Mouse (Mus musculus) forebrain, embryonic 13.5 days (tissue): ENCODE results near the gene Rnf24. TPM values are rescaled to one million over a fixed set of nuclear protein-coding genes. Genes with fewer than 3 reads are reported as not detected.
"Not testable (repeated sequence)": the region's sequence is repeated elsewhere in the genome, so short reads cannot be mapped to it uniquely, and the experiment has no call there.

Source experiments
- ATAC-seq: fragments of 200-750 bp; cut with Nextera tagmentation; 2 replicates; pipeline ENCODE4 v1.8.0; 2017
- H3K27ac ChIP-seq: fragments of 300-500 bp; sonication (generic); 2 replicates; pipeline ENCODE4 v1.5.1; 2015; ENCODE audit warnings: inconsistent platforms, mild to moderate bottlenecking, moderate library complexity
- H3K27me3 ChIP-seq: fragments of 300-500 bp; sonication (generic); 2 replicates; pipeline ENCODE4 v1.6.1; 2015; ENCODE audit warnings: mild to moderate bottlenecking, inconsistent platforms
- H3K36me3 ChIP-seq: fragments of 300-500 bp; sonication (generic); 2 replicates; pipeline ENCODE4 v1.6.1; 2015; ENCODE audit warnings: mild to moderate bottlenecking, inconsistent platforms; ENCODE audit not compliant: poor library complexity, severe bottlenecking
- H3K4me1 ChIP-seq: fragments of 300-500 bp; sonication (generic); 2 replicates; pipeline ENCODE4 v1.6.1; 2015; ENCODE audit warnings: inconsistent platforms
- H3K4me2 ChIP-seq: fragments of 300-500 bp; sonication (generic); 2 replicates; pipeline ENCODE4 v1.6.1; 2015; ENCODE audit warnings: inconsistent platforms, mild to moderate bottlenecking, moderate library complexity
- H3K4me3 ChIP-seq: fragments of 300-500 bp; sonication (generic); 2 replicates; pipeline ENCODE4 v1.5.1; 2015; ENCODE audit warnings: mild to moderate bottlenecking, inconsistent platforms
- H3K9ac ChIP-seq: fragments of 300-500 bp; sonication (generic); 2 replicates; pipeline ENCODE4 v1.6.1; 2015; ENCODE audit warnings: mild to moderate bottlenecking, inconsistent platforms
- H3K9me3 ChIP-seq: fragments of 300-500 bp; sonication (generic); replicated peaks from 2 replicates; pipeline ENCODE4 v1.6.1; 2016; ENCODE audit warnings: inconsistent platforms
- WGBS: fragments of 180-500 bp; shearing (Covaris S2); methylation state at CpG from one replicate; pipeline ENCODE4 v1.1.7; 2015; 5-methylcytosine and 5-hydroxymethylcytosine counted together
- polyA plus RNA-seq: library from polyadenylated mRNA; unstranded; fragments of >200 nt; fragmentation: Nextera tagmentation; extraction: Ambion mirVana; gene quantifications from 2 replicates; pipeline ENCODE4 v1.2.1, GENCODE M21; 2015

Gene Rnf24
- polyA plus RNA-seq, 1 experiment from 2014 or later: 14.6 TPM

- H3K4me3 ChIP-seq: no peak overlapping the region
- 89% methylated on average over 1 of the region's 1 CpGs for WGBS
- H3K27me3 ChIP-seq: no peaks in the 10 kb centered on the region
- no peaks in the 10 kb centered on the region for H3K4me1 ChIP-seq
- no peak overlapping the region for H3K9ac ChIP-seq
- H3K4me2 ChIP-seq: no peak overlapping the region
- ATAC-seq: no peak
- H3K36me3 ChIP-seq: no peaks in the 10 kb centered on the region; the same call in 1 of the 2 replicates
- H3K9me3 ChIP-seq: no peaks in the 10 kb centered on the region
- H3K27ac ChIP-seq: no peak overlapping the region
Measured at GRCm38 (mm10) chr2:131328981-131329380, 23.7 kb downstream of the Rnf24 start.

- Histone ChIP-seq H3K27ac (no peak overlapping the region), H3K4me3 (no peak overlapping the region), H3K9me3 (no peaks in the 10 kb centered on the region), H3K4me1 (no peaks in the 10 kb centered on the region), H3K4me2 (no peak overlapping the region), H3K9ac (no peak overlapping the region), H3K27me3 (no peaks in the 10 kb centered on the region), H3K36me3 (no peaks in the 10 kb centered on the region; the same call in 1 of the 2 replicates)
- 81% methylated on average over 3 of the region's 3 CpGs for WGBS
- no peak for ATAC-seq
Measured at GRCm38 (mm10) chr2:131326044-131326443, 26.6 kb downstream of the Rnf24 start.

- Histone ChIP-seq H3K4me3 (no peak overlapping the region), H3K9ac (no peak overlapping the region), H3K9me3 (no peaks in the 10 kb centered on the region), H3K27ac (no peak overlapping the region), H3K27me3 (no peaks in the 10 kb centered on the region), H3K36me3 (no peaks in the 10 kb centered on the region), H3K4me2 (no peak overlapping the region), H3K4me1 (no peaks in the 10 kb centered on the region)
- 78% methylated on average over 1 of the region's 1 CpGs for WGBS
- no peak for ATAC-seq
Measured at GRCm38 (mm10) chr2:131323675-131324074, 29.0 kb downstream of the Rnf24 start.

GRCm38 (mm10) chr2:131321192-131321591, 31.5 kb downstream of the Rnf24 start:
- ATAC-seq, H3K9ac ChIP-seq, H3K4me3 ChIP-seq, H3K27me3 ChIP-seq, H3K36me3 ChIP-seq, H3K4me1 ChIP-seq, H3K4me2 ChIP-seq, H3K27ac ChIP-seq: not testable (repeated sequence)
- WGBS: 85% methylated on average over 3 of the region's 3 CpGs
- H3K9me3 ChIP-seq: peaks cover 10% of the 10 kb centered on the region; the same call in 1 of the 2 replicates

- WGBS: 69% methylated on average over 6 of the region's 6 CpGs
- Histone ChIP-seq H3K27ac (no peak overlapping the region), H3K4me2 (no peak overlapping the region), H3K36me3 (0 out of 2 replicates have a peak, but pooled peaks cover 5% of the 10 kb centered on the region), H3K4me3 (no peak overlapping the region), H3K27me3 (no peaks in the 10 kb centered on the region), H3K9ac (no peak overlapping the region), H3K9me3 (peaks cover 10% of the 10 kb centered on the region; the same call in 1 of the 2 replicates), H3K4me1 (no peaks in the 10 kb centered on the region)
- ATAC-seq: no peak
Measured at GRCm38 (mm10) chr2:131319401-131319800, 33.3 kb downstream of the Rnf24 start.

GRCm38 (mm10) chr2:131316167-131316566, 36.5 kb downstream of the Rnf24 start:
- no peak overlapping the region for H3K4me3 ChIP-seq
- no peak for ATAC-seq
- no peak overlapping the region for H3K9ac ChIP-seq
- H3K27me3 ChIP-seq: no peaks in the 10 kb centered on the region
- peaks cover 16% of the 10 kb centered on the region; the same call in 1 of the 2 replicates for H3K36me3 ChIP-seq
- WGBS: 70% methylated on average over 2 of the region's 2 CpGs
- no peak overlapping the region for H3K4me2 ChIP-seq
- peaks cover 10% of the 10 kb centered on the region; the same call in 1 of the 2 replicates for H3K9me3 ChIP-seq
- H3K4me1 ChIP-seq: no peaks in the 10 kb centered on the region
- no peak overlapping the region for H3K27ac ChIP-seq

GRCm38 (mm10) chr2:131309296-131309695, 43.4 kb downstream of the Rnf24 start:
- Histone ChIP-seq H3K9ac (no peak overlapping the region), H3K4me1 (no peaks in the 10 kb centered on the region), H3K9me3 (no peaks in the 10 kb centered on the region), H3K4me2 (no peak overlapping the region), H3K36me3 (peaks cover 34% of the 10 kb centered on the region), H3K4me3 (no peak overlapping the region), H3K27me3 (no peaks in the 10 kb centered on the region), H3K27ac (no peak overlapping the region)
- WGBS: 77% methylated on average over 6 of the region's 6 CpGs
- no peak for ATAC-seq

- H3K9ac ChIP-seq: no peak overlapping the region
- H3K36me3 ChIP-seq: peaks cover 48% of the 10 kb centered on the region
- no peak overlapping the region for H3K27ac ChIP-seq
- 75% methylated on average over 2 of the region's 2 CpGs for WGBS
- no peaks in the 10 kb centered on the region for H3K4me1 ChIP-seq
- no peak overlapping the region for H3K4me3 ChIP-seq
- no peaks in the 10 kb centered on the region for H3K27me3 ChIP-seq
- H3K9me3 ChIP-seq: no peaks in the 10 kb centered on the region
- H3K4me2 ChIP-seq: no peak overlapping the region
- no peak for ATAC-seq
Measured at GRCm38 (mm10) chr2:131307822-131308221, 44.9 kb downstream of the Rnf24 start.

- Histone ChIP-seq H3K4me3 (no peak overlapping the region), H3K4me1 (no peaks in the 10 kb centered on the region), H3K36me3 (peaks cover 50% of the 10 kb centered on the region), H3K9me3 (no peaks in the 10 kb centered on the region), H3K27me3 (no peaks in the 10 kb centered on the region), H3K9ac (no peak overlapping the region), H3K4me2 (no peak overlapping the region), H3K27ac (no peak overlapping the region)
- 90% methylated on average over 5 of the region's 5 CpGs for WGBS
- ATAC-seq: no peak
Measured at GRCm38 (mm10) chr2:131307391-131307790, 45.3 kb downstream of the Rnf24 start.

DNA sequence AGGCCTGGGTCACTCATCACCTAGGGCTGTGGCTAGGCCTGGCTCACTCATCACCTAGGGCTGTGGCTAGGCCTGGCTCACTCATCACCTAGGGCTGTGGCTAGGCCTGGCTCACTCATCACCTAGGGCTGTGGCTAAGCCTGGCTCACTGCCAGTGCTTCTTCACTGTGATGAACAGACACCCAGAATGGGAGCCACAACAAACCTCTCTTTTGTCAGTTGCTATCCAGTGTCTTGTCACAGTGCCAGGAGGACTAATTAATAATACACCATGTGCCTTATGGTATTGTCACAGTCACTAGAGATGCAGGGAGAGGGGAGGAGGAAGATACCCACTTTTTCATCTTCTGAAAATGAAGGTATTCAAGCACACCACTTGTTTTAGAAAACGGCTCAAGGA, 47.5 kb downstream of the Rnf24 start:
- H3K4me2 ChIP-seq, ATAC-seq, H3K9ac ChIP-seq, H3K9me3 ChIP-seq, H3K27me3 ChIP-seq, H3K4me1 ChIP-seq, H3K4me3 ChIP-seq, H3K27ac ChIP-seq: not testable (repeated sequence)
- peaks cover 49% of the 10 kb centered on the region for H3K36me3 ChIP-seq
- WGBS: 83% methylated on average over 1 of the region's 1 CpGs

DNA sequence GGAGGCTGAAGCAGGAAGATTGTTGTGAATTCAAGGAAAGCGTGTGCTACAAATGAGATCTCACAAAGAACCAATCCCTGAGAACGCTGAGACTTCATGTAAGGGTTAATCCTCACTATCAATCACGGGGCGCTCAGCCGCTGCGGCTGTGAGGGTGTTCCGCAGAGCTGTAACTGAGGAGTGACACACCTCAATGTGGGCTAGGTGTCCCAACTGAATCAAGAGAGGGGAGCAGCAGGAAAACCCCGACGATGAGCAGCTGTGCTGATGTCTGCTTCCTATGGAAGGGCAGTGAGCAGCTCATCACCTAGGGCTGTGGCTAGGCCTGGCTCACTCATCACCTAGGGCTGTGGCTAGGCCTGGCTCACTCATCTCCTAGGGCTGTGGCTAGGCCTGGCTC, 48.2 kb downstream of the Rnf24 start:
- Histone ChIP-seq H3K27me3 (no peaks in the 10 kb centered on the region), H3K4me1 (no peaks in the 10 kb centered on the region), H3K4me2 (no peak overlapping the region), H3K4me3 (no peak overlapping the region), H3K9ac (no peak overlapping the region), H3K36me3 (peaks cover 54% of the 10 kb centered on the region), H3K27ac (no peak overlapping the region), H3K9me3 (no peaks in the 10 kb centered on the region)
- no peak for ATAC-seq
- WGBS: 87% methylated on average over 9 of the region's 9 CpGs

- Histone ChIP-seq H3K27me3 (no peaks in the 10 kb centered on the region), H3K27ac (no peak overlapping the region), H3K9ac (no peak overlapping the region), H3K4me2 (no peak overlapping the region), H3K4me1 (no peaks in the 10 kb centered on the region), H3K36me3 (peaks cover 63% of the 10 kb centered on the region), H3K4me3 (no peak overlapping the region), H3K9me3 (no peaks in the 10 kb centered on the region)
- no peak for ATAC-seq
Measured at GRCm38 (mm10) chr2:131301635-131302034, 51.1 kb downstream of the Rnf24 start.

- Histone ChIP-seq H3K4me1 (no peaks in the 10 kb centered on the region), H3K4me2 (no peak overlapping the region), H3K36me3 (peaks cover 75% of the 10 kb centered on the region), H3K9ac (no peak overlapping the region), H3K27me3 (no peaks in the 10 kb centered on the region), H3K9me3 (no peaks in the 10 kb centered on the region), H3K4me3 (no peak overlapping the region), H3K27ac (no peak overlapping the region)
- WGBS: 89% methylated on average over 2 of the region's 2 CpGs
- no peak for ATAC-seq
Measured at GRCm38 (mm10) chr2:131300485-131300884, 52.2 kb downstream of the Rnf24 start.
